13 mouse cellular contexts compared by ENCODE assay signal in genomic region chr2:124640500-124641193, GRCm38 (mm10).
DNase-seq lines count a peak whose midpoint lies in the region; ATAC-seq and TF ChIP-seq lines count a peak whose summit lies in the region.
"Had no signal": no experiment of that assay in that cellular context is flagged by ENCODE, and none has a peak within 500 bp of the region (broad histone marks: within the 10 kb centered on the region; RNA-seq: fewer than 3 reads in every experiment).

No protein-coding gene starts in this region.

- no peak for TF ChIP-seq CTCF in cerebellum, adult 2 months (IDR thresholded peaks at IDR 0.05; ENCODE audit: borderline replicate concordance, insufficient read depth, low read depth, low read length)

- H3K9me3 ChIP-seq in megakaryocyte, embryonic 14.5 days, result no peaks in the 10 kb centered on the region
- no peaks in the 10 kb centered on the region for H3K9me3 ChIP-seq in neural tube, embryonic 15.5 days (replicated peaks)
- H3K9me3 ChIP-seq: kidney, embryonic 15.5 days had no signal

- peaks cover 2% of the 10 kb centered on the region for H3K36me3 ChIP-seq in megakaryocyte, embryonic 14.5 days (replicated peaks; ENCODE audit: low read length)
- H3K36me3 ChIP-seq in neural tube, embryonic 15.5 days, result no peaks in the 10 kb centered on the region
- H3K36me3 ChIP-seq: kidney, embryonic 15.5 days had no signal

- no peak overlapping the region for H3K9ac ChIP-seq in neural tube, embryonic 15.5 days (replicated peaks)
- H3K9ac ChIP-seq: kidney, embryonic 15.5 days; liver, embryonic 14.5 days had no signal

- H3K27me3 ChIP-seq in megakaryocyte, embryonic 14.5 days (replicated peaks), result no peaks in the 10 kb centered on the region
- no peaks in the 10 kb centered on the region for H3K27me3 ChIP-seq in cerebellum, adult 2 months (ENCODE audit: control insufficient read depth, insufficient read depth, low read length)
- H3K27me3 ChIP-seq in neural tube, embryonic 15.5 days (replicated peaks), result no peaks in the 10 kb centered on the region
- H3K27me3 ChIP-seq: kidney, embryonic 15.5 days had no signal

- H3K4me2 ChIP-seq in neural tube, embryonic 15.5 days, result no peak overlapping the region
- H3K4me2 ChIP-seq: kidney, embryonic 15.5 days had no signal

- DNase-seq in frontal cortex, postnatal 36 days (ENCODE audit: low spot score in 2 of 2), result no peak
- DNase-seq in cerebellum, adult 2 months, result peak; percentile 65 to 81
- no peak for DNase-seq in kidney, postnatal 4 days
- DNase-seq: heart, postnatal 14 days; spleen, adult 18-20 months; thymus, postnatal 4 days had no signal

- peak; percentile 85 for ATAC-seq in frontal cortex, adult (ENCODE audit: low TSS enrichment)
- no peak for ATAC-seq in megakaryocyte, adult 5-6 weeks (ENCODE audit: poor library complexity, severe bottlenecking)
- ATAC-seq in neural tube, embryonic 15.5 days (ENCODE audit: low FRiP score), result no peak

- peak; percentile 30; the same call in 1 of the 2 replicates for TF ChIP-seq POLR2A in cerebellum, adult 2 months (IDR thresholded peaks at IDR 0.05; ENCODE audit: borderline replicate concordance, insufficient read depth, low read length)

- WGBS in cerebellum, adult 2 months, result 6% methylated on average over 6 of the region's 6 CpGs
- WGBS in neural tube, embryonic 15.5 days, result 41% methylated on average over 6 of the region's 6 CpGs

- H3K4me3 ChIP-seq in megakaryocyte, embryonic 14.5 days (replicated peaks), result peak overlapping the region; percentile 6
- H3K4me3 ChIP-seq in cerebellum, adult 2 months (replicated peaks; ENCODE audit: insufficient read depth, low read depth, low read length), result peak overlapping the region; percentile 16
- H3K4me3 ChIP-seq in neural tube, embryonic 15.5 days (replicated peaks), result no peak overlapping the region
- H3K4me3 ChIP-seq: kidney, embryonic 15.5 days had no signal

- peaks cover 86% of the 10 kb centered on the region for H3K4me1 ChIP-seq in megakaryocyte, embryonic 14.5 days
- peaks cover 46% of the 10 kb centered on the region for H3K4me1 ChIP-seq in cerebellum, adult 2 months (ENCODE audit: control insufficient read depth, insufficient read depth, low read length)
- H3K4me1 ChIP-seq in neural tube, embryonic 15.5 days, result peaks cover 47% of the 10 kb centered on the region

- peak overlapping the region; percentile 95 for H3K27ac ChIP-seq in cerebellum, adult 2 months (ENCODE audit: insufficient read depth, low read length)
- H3K27ac ChIP-seq in neural tube, embryonic 15.5 days (replicated peaks), result peak overlapping the region; percentile 23; the same call in 1 of the 2 replicates
- H3K27ac ChIP-seq: kidney, embryonic 15.5 days; liver, embryonic 14.5 days; macrophage had no signal

Comparison
In these comparisons a context has a peak if more than half of its experiments do, and no peak if none do; other contexts are left out.
1. DNase-seq: peak in cerebellum, adult 2 months (2 of 2); none in frontal cortex, postnatal 36 days (0 of 2) and kidney, postnatal 4 days (0 of 2).